Mouse (Mus musculus) Patski (cell line): Measurements from ENCODE around the gene Jun. TPM values are rescaled to one million over a fixed set of nuclear protein-coding genes. Genes with fewer than 3 reads are reported as not detected.

Experiments
- ATAC-seq: fragments of 100-300 bp; one replicate; pipeline ENCODE4 v1.8.0; 2021
- CTCF ChIA-PET: fragments of 350-600 bp; sonication (Branson Sonifier 250); formaldehyde crosslinking; loops from one replicate; lab custom pipeline; 2022; ENCODE audit warnings: inconsistent platforms; lab: Charles Lee
- POLR2A ChIA-PET: fragments of 350-600 bp; sonication (Branson Sonifier 250); formaldehyde crosslinking; loops from one replicate; lab custom pipeline; 2022; ENCODE audit warnings: antibody characterized with exemption, inconsistent platforms; lab: Charles Lee
- DNase-seq: peaks from one replicate; pipeline ENCODE4 v3.0.0-alpha.2; 2011; ENCODE audit warnings: low read depth, low spot score
- H3K27me3 ChIP-seq: fragments of 371-371 bp; one replicate; pipeline ENCODE4 v1.5.1; 2021
- CTCF ChIP-seq: fragments of 100-300 bp; IDR thresholded peaks from one replicate; pipeline ENCODE4 v1.5.1; 2021
- in situ Hi-C: fragments of 300-500 bp; cut with MboI; formaldehyde crosslinking; loops from 3 replicates; pipeline ENCODE4 v1.11.1; 2018; ENCODE audit warnings: low pct_unique_long_range_greater_than_20kb, mixed read lengths
- polyA plus RNA-seq: library from polyadenylated mRNA; unstranded; gene quantifications from one replicate; pipeline ENCODE4 v1.2.3, GENCODE M21; 2021

Gene Jun
- polyA plus RNA-seq, 1 experiment from 2014 or later: 122 TPM

GRCm38 (mm10) chr4:95053791-95054117 lies 1.7 kb upstream of the Jun start:
- H3K27me3 ChIP-seq: no peaks in the 10 kb centered on the region
- POLR2A ChIA-PET: interaction anchor here (0.6 kb wide), 3 partner anchors 46 to 702 kb away, joined by 3 to 5 read pairs (median 3); no protein-coding TSS in a partner anchor
- in situ Hi-C loops: loop anchor here (5.0 kb wide), 7 partner anchors 46 to 814 kb away; partner anchors contain the start of gene Fggy
- no peak for TF ChIP-seq CTCF
- CTCF ChIA-PET: interaction anchor here (0.8 to 1.8 kb wide), 9 partner anchors 8 to 817 kb away, joined by 3 to 5 read pairs (median 3); partner anchors contain the start of gene Fggy
- ATAC-seq: no peak
- DNase-seq: no peak

- ChIA-PET POLR2A (interaction anchor here (0.6 to 1.7 kb wide), 3 partner anchors 10 to 817 kb away, joined by 3 to 6 read pairs (median 3); no protein-coding TSS in a partner anchor), CTCF (interaction anchor here (0.8 to 1.8 kb wide), 9 partner anchors 9 to 818 kb away, joined by 3 to 5 read pairs (median 3); partner anchors contain the start of gene Fggy)
- TF ChIP-seq CTCF: no peak
- no peaks in the 10 kb centered on the region for H3K27me3 ChIP-seq
- DNase-seq (peak; percentile 94), ATAC-seq (peak; percentile 33)
- in situ Hi-C loops: loop anchor here (5.0 kb wide), 7 partner anchors 46 to 814 kb away; partner anchors contain the start of gene Fggy
Observed at GRCm38 (mm10) chr4:95053041-95053790, 1.2 kb upstream of the Jun start.

- DNase-seq (no peak), ATAC-seq (no peak)
- ChIA-PET CTCF (no interaction called here), POLR2A (interaction anchor here (0.6 to 1.7 kb wide), 7 partner anchors 26 to 819 kb away, joined by 3 to 6 read pairs (median 3); no protein-coding TSS in a partner anchor)
- no peaks in the 10 kb centered on the region for H3K27me3 ChIP-seq
- in situ Hi-C loops: loop anchor here (5.0 kb wide), 7 partner anchors 44 to 816 kb away; partner anchors contain the start of gene Fggy
- TF ChIP-seq CTCF: no peak
Observed at GRCm38 (mm10) chr4:95051311-95051871, 631 bp downstream of the Jun start.

DNA sequence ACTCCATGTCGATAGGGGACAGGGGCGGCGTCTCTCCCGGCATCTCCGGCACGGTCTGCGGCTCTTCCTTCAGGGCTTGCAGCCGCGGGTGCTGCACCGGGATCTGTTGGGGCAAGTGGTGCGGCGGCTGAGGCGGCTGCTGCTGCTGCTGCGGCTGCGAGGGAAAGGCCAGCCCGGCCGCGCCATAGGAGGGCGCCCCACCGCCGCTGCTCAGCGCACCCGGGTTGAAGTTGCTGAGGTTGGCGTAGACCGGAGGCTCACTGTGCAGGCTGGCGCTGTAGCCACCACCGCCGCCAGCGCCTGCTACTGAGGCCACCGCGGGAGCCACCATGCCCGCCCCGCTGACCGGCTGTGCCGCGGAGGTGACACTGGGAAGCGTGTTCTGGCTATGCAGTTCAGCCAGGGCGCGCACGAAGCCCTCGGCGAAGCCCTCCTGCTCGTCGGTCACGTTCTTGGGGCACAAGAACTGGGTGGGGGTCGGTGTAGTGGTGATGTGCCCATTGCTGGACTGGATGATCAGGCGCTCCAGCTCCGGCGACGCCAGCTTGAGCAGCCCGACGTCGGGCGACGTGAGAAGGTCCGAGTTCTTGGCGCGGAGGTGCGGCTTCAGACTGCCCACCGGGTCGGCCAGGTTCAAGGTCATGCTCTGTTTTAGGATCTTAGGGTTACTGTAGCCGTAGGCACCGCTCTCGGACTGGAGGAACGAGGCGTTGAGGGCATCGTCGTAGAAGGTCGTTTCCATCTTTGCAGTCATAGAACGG lies 1.3 kb downstream of the Jun start:
- ATAC-seq: no peak
- H3K27me3 ChIP-seq: no peaks in the 10 kb centered on the region
- in situ Hi-C loops: loop anchor here (5.0 kb wide), 7 partner anchors 43 to 817 kb away; partner anchors contain the start of gene Fggy
- DNase-seq: no peak
- TF ChIP-seq CTCF: no peak
- CTCF ChIA-PET: no interaction called here
- POLR2A ChIA-PET: interaction anchor here (0.6 to 1.2 kb wide), 3 partner anchors 26 to 252 kb away, joined by 3 to 4 read pairs (median 3); no protein-coding TSS in a partner anchor

GRCm38 (mm10) chr4:95049884-95050517 lies 2.0 kb downstream of the Jun start:
- ChIA-PET CTCF (no interaction called here), POLR2A (interaction anchor here (1.0 to 1.2 kb wide), 2 partner anchors 251 to 508 kb away, joined by 3 read pairs; no protein-coding TSS in a partner anchor)
- ATAC-seq (no peak), DNase-seq (no peak)
- no peaks in the 10 kb centered on the region for H3K27me3 ChIP-seq
- no peak for TF ChIP-seq CTCF
- in situ Hi-C loops: loop anchor here (5.0 kb wide), 7 partner anchors 43 to 817 kb away; partner anchors contain the start of gene Fggy

DNA sequence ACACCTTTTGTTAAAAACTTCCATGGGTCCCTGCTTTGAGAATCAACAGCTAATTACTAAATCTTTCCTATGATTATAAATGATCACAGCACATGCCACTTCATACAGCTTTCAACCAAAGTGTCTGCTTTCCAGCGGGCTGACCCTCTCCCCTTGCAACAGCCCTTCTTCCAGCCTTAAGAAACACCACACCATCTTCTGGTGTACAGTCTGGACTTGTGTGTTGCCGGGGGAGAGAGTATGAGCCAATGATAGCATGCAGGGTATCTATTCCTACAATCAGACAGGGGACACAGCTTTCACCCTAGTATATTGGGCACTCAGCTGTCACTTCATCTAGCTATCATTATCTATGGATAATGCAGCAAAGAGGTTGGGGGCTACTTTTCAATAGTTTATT lies 2.9 kb downstream of the Jun start:
- ATAC-seq (no peak), DNase-seq (no peak)
- POLR2A ChIA-PET: interaction anchor here (1.0 to 1.2 kb wide), 2 partner anchors 252 to 509 kb away, joined by 3 read pairs; no protein-coding TSS in a partner anchor
- no peak for TF ChIP-seq CTCF
- CTCF ChIA-PET: no interaction called here
- in situ Hi-C loops: no loop called here
- no peaks in the 10 kb centered on the region for H3K27me3 ChIP-seq

GRCm38 (mm10) chr4:95048731-95049100 lies 3.3 kb downstream of the Jun start:
- in situ Hi-C loops: no loop called here

DNA sequence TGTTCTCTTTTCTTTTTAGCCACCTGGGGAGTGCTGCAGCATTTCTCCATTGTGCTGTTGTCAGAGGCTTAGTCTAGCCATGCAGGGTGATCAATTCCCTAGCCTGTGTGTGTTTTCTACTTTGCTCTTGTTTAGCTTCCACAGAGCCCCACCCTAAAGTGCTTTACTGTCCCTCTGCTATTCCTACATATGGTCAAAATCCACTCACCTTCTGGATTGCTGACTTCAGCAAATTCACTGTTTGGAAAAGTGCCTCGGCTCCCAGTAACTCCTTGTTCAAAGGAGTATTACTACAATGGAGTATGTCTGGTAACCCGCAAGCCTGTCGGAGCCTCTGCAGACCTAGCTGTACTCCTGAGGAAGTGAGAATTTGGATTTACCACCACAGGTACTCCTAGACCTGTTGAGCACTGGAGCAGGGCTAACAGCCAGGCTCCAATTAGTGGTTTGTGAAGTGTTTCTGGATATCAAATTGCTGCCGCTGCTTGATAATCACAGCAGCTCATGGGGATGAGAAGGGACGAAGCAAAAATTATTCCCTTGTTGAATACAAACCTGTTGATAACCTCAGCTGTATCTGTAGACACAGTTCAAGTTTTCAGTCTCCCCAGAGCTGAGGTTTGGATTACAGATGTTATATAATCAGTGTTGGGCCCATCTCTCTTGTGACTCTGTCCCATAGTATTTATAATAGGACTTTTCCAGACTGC lies 3.8 kb downstream of the Jun start:
- ChIA-PET CTCF (no interaction called here), POLR2A (interaction anchor here (0.6 kb wide), 1 partner anchor 382 kb away, joined by 3 read pairs; no protein-coding TSS in a partner anchor)
- no peaks in the 10 kb centered on the region for H3K27me3 ChIP-seq
- no peak for TF ChIP-seq CTCF
- in situ Hi-C loops: no loop called here
- ATAC-seq: peak; percentile 7
- no peak for DNase-seq

More at GRCm38 (mm10) chr4:95048731-95049100, 3.3 kb downstream of the Jun start:
- ChIA-PET CTCF (no interaction called here), POLR2A (interaction anchor here (1.2 kb wide), 1 partner anchor 510 kb away, joined by 3 read pairs; no protein-coding TSS in a partner anchor)
- ATAC-seq (no peak), DNase-seq (no peak)
- TF ChIP-seq CTCF: no peak
- H3K27me3 ChIP-seq: no peaks in the 10 kb centered on the region

- in situ Hi-C loops: no loop called here
- ChIA-PET CTCF (no interaction called here), POLR2A (no interaction called here)
- no peak for DNase-seq
- no peak for ATAC-seq
- no peak for TF ChIP-seq CTCF
- H3K27me3 ChIP-seq: no peaks in the 10 kb centered on the region
Observed at GRCm38 (mm10) chr4:95045133-95045532, 6.9 kb downstream of the Jun start.
